Mouse (Mus musculus) midbrain, embryonic 10.5 days (tissue): Measurements from ENCODE around the gene Nek11. TPM values are rescaled to one million over a fixed set of nuclear protein-coding genes. Genes with fewer than 3 reads are reported as not detected.
"Not testable (repeated sequence)": the region's sequence is repeated elsewhere in the genome, so short reads cannot be mapped to it uniquely, and the experiment has no call there.

Experiments used
- DNase-seq: peaks from one replicate; pipeline ENCODE4 v3.0.0-alpha.2; 2017; ENCODE audit warnings: low spot score
- H3K27ac ChIP-seq: fragments of 300-500 bp; sonication (generic); replicated peaks from 2 replicates; pipeline ENCODE4 v1.5.1; 2016; ENCODE audit warnings: mild to moderate bottlenecking
- H3K27me3 ChIP-seq: fragments of 300-500 bp; sonication (generic); 2 replicates; pipeline ENCODE4 v1.6.1; 2016; ENCODE audit warnings: low read depth, mild to moderate bottlenecking; ENCODE audit not compliant: poor library complexity, severe bottlenecking
- H3K36me3 ChIP-seq: fragments of 300-500 bp; sonication (generic); 2 replicates; pipeline ENCODE4 v1.6.1; 2016; ENCODE audit warnings: mild to moderate bottlenecking, moderate library complexity
- H3K4me1 ChIP-seq: fragments of 300-500 bp; sonication (generic); 2 replicates; pipeline ENCODE4 v1.6.1; 2016
- H3K4me3 ChIP-seq: fragments of 300-500 bp; sonication (generic); 2 replicates; pipeline ENCODE4 v1.5.1; 2016; ENCODE audit warnings: mild to moderate bottlenecking, moderate library complexity
- H3K9me3 ChIP-seq: fragments of 300-500 bp; sonication (generic); replicated peaks from 2 replicates; pipeline ENCODE4 v1.6.1; 2016; ENCODE audit warnings: mild to moderate bottlenecking
- WGBS: fragments of 180-500 bp; shearing (Covaris S2); methylation state at CpG from one replicate; pipeline ENCODE4 v1.1.7; 2016; 5-methylcytosine and 5-hydroxymethylcytosine counted together
- polyA plus RNA-seq: library from polyadenylated mRNA; unstranded; fragments of >200 nt; fragmentation: Nextera tagmentation; extraction: Ambion mirVana; gene quantifications from 2 replicates; pipeline ENCODE4 v1.2.1, GENCODE M21; 2016

Nek11 gene
- polyA plus RNA-seq, 1 experiment from 2014 or later, result 0.44 TPM

- 35% methylated on average over 5 of the region's 5 CpGs for WGBS
- H3K36me3 ChIP-seq, result no peaks in the 10 kb centered on the region
- H3K4me3 ChIP-seq, result no peak overlapping the region
- peaks cover 3% of the 10 kb centered on the region; the same call in 1 of the 2 replicates for H3K9me3 ChIP-seq
- H3K27ac ChIP-seq, result no peak overlapping the region
- no peaks in the 10 kb centered on the region for H3K27me3 ChIP-seq
- peak; percentile 33 for DNase-seq
- no peaks in the 10 kb centered on the region for H3K4me1 ChIP-seq
Measured at GRCm38 (mm10) chr9:105244024-105244423, 151.3 kb downstream of the Nek11 start.

- Histone ChIP-seq H3K27me3 (no peaks in the 10 kb centered on the region), H3K4me3 (no peak overlapping the region), H3K36me3 (no peaks in the 10 kb centered on the region), H3K4me1 (no peaks in the 10 kb centered on the region), H3K27ac (no peak overlapping the region), H3K9me3 (no peaks in the 10 kb centered on the region)
- DNase-seq, result no peak
- WGBS, result 61% methylated on average over 4 of the region's 4 CpGs
Measured at GRCm38 (mm10) chr9:105214434-105214833, 180.9 kb downstream of the Nek11 start.

- Histone ChIP-seq H3K27ac (no peak overlapping the region), H3K4me1 (no peaks in the 10 kb centered on the region), H3K27me3 (no peaks in the 10 kb centered on the region), H3K4me3 (no peak overlapping the region), H3K36me3 (no peaks in the 10 kb centered on the region), H3K9me3 (no peaks in the 10 kb centered on the region)
- 46% methylated on average over 1 of the region's 1 CpGs for WGBS
- no peak for DNase-seq
Measured at GRCm38 (mm10) chr9:105200305-105200704, 195.0 kb downstream of the Nek11 start.

DNA sequence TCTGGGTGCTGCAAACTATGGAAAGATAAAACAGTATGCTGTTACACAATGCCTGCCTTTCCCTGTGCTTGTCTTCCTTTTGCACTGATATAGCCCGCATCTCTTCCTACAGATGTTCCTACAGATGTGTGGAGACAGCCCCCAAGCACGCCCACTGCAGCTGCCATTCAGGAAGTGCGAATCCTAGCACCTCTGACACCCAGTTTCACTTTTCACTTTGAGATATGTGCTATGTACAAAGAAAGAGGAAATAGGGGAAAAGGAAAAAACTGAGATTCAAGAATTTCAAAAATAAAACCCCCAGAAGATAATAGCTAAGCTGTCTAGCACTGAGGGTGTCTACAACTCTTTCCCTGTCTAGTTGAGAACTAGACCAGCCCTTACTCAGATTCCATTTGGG lies 208.6 kb downstream of the Nek11 start:
- H3K9me3 ChIP-seq, result no peaks in the 10 kb centered on the region
- DNase-seq, result no peak
- no peaks in the 10 kb centered on the region for H3K4me1 ChIP-seq
- WGBS, result 78% methylated on average over 3 of the region's 3 CpGs
- no peaks in the 10 kb centered on the region for H3K36me3 ChIP-seq
- H3K27me3 ChIP-seq, result no peaks in the 10 kb centered on the region
- no peak overlapping the region for H3K27ac ChIP-seq
- H3K4me3 ChIP-seq, result no peak overlapping the region

- WGBS, result 81% methylated on average over 3 of the region's 3 CpGs
- Histone ChIP-seq H3K4me1 (no peaks in the 10 kb centered on the region), H3K36me3 (no peaks in the 10 kb centered on the region), H3K4me3 (no peak overlapping the region), H3K9me3 (no peaks in the 10 kb centered on the region), H3K27ac (no peak overlapping the region), H3K27me3 (no peaks in the 10 kb centered on the region)
- no peak for DNase-seq
Measured at GRCm38 (mm10) chr9:105182392-105182791, 212.9 kb downstream of the Nek11 start.

DNA sequence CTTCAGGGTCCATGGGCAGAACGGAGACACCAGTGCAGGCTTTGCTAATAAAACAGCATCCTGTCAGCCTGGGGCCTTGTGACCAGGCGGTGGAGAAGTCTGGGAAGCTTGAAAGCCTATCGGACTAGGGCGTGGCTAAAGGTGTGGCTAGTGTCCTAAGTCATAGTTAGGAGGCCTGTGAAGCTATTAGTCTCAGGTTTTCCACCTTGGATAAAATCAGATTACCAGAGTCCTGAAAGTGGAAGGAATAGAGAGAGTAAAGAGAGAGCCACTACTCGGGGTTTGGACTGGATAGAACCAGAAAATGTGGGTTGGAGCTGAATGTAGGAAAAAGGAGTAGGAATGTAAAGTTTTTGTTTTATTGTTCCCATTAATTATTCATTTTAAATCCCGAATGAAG lies 250.3 kb downstream of the Nek11 start, which contains the start of gene 1700080E11Rik:
Gene 1700080E11Rik, minus strand, starts transcription at position 101 of the 400 bp plus-strand sequence.
- Histone ChIP-seq H3K4me3 (no peak within 1 kb of the TSS), H3K27me3 (no peaks in the 10 kb centered on the region), H3K36me3 (no peaks in the 10 kb centered on the region), H3K27ac (no peak within 1 kb of the TSS), H3K9me3 (no peaks in the 10 kb centered on the region), H3K4me1 (no peaks in the 10 kb centered on the region)
- WGBS, result 85% methylated on average over 6 of the region's 6 CpGs
- no peak for DNase-seq

- no peaks in the 10 kb centered on the region for H3K27me3 ChIP-seq
- no peaks in the 10 kb centered on the region for H3K4me1 ChIP-seq
- H3K27ac ChIP-seq, result no peak overlapping the region
- H3K4me3 ChIP-seq, result no peak overlapping the region
- no peak for DNase-seq
- 87% methylated on average over 6 of the region's 6 CpGs for WGBS
- no peaks in the 10 kb centered on the region for H3K36me3 ChIP-seq
- no peaks in the 10 kb centered on the region for H3K9me3 ChIP-seq
Measured at GRCm38 (mm10) chr9:105139204-105139603, 256.1 kb downstream of the Nek11 start.

DNA sequence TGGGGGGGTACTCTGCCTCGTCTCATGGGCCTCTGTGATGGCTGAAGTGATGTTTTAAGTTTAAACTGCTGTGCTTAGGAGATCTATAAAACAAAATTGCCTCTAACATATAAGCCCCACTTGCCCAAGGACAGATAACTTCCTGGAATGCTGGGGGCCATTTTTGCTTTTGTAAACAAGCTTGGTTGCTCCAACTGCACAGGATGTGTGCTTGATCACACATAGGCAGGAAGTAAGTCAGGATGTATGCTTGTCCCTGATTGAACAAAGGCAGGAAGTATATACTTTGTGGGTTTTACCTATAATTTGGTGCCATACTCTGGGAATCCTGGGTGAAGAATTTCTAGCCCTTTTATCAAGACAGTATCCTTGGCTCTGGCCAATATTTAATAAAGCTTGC lies 258.9 kb downstream of the Nek11 start:
- no peaks in the 10 kb centered on the region for H3K9me3 ChIP-seq
- no peak overlapping the region for H3K27ac ChIP-seq
- no peaks in the 10 kb centered on the region for H3K36me3 ChIP-seq
- WGBS, result 38% methylated on average over 1 of the region's 1 CpGs
- H3K27me3 ChIP-seq, result no peaks in the 10 kb centered on the region
- DNase-seq, result no peak
- H3K4me1 ChIP-seq, result peaks cover 6% of the 10 kb centered on the region
- H3K4me3 ChIP-seq, result no peak overlapping the region

DNA sequence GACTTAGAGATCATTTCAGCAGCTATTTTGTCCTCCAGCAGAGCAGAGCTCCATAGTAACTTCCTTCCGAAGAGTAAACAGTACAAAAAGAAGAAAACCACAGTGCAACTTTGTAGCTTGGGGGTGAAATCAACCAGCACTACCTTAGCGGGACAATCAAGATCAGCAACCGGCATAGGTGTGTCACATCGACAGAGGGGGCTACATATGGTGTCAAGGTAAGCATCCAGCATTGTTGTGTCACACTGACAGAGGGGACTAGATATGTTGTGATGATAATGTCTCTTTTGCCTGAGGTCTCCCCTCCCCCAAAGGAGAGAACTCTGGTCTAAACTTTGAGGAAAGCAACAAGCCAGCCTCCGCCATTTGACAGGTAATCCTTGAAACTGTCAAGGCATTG lies 260.8 kb downstream of the Nek11 start:
- H3K9me3 ChIP-seq, result no peaks in the 10 kb centered on the region
- no peak overlapping the region for H3K4me3 ChIP-seq
- 88% methylated on average over 5 of the region's 5 CpGs for WGBS
- no peak for DNase-seq
- no peak overlapping the region for H3K27ac ChIP-seq
- no peaks in the 10 kb centered on the region for H3K27me3 ChIP-seq
- peaks cover 17% of the 10 kb centered on the region for H3K4me1 ChIP-seq
- H3K36me3 ChIP-seq, result no peaks in the 10 kb centered on the region

DNA sequence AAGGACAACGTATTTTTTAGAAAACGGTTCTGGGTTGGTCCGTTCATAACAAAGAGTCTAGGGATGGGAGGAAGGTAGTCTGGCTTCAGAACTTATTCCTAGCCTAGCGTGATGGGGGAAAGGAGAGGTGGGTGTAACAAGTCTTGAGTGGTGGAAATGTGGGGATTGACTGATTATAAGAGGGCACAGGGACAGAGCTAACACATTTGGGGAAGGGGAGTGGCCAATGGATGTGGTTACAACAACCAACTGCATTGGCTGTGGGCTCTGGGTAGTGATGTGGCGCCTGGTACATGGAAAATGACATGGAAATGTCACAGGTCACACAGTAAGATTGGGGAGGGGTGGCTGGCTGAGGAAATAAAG lies 263.3 kb downstream of the Nek11 start:
- DNase-seq, result no peak
- peak overlapping the region; percentile 90 for H3K27ac ChIP-seq
- H3K4me1 ChIP-seq, result peaks cover 17% of the 10 kb centered on the region
- 28% methylated on average over 5 of the region's 5 CpGs for WGBS
- H3K27me3 ChIP-seq, result no peaks in the 10 kb centered on the region
- no peaks in the 10 kb centered on the region for H3K9me3 ChIP-seq
- no peaks in the 10 kb centered on the region for H3K36me3 ChIP-seq
- H3K4me3 ChIP-seq, result peak overlapping the region; percentile 83

DNA sequence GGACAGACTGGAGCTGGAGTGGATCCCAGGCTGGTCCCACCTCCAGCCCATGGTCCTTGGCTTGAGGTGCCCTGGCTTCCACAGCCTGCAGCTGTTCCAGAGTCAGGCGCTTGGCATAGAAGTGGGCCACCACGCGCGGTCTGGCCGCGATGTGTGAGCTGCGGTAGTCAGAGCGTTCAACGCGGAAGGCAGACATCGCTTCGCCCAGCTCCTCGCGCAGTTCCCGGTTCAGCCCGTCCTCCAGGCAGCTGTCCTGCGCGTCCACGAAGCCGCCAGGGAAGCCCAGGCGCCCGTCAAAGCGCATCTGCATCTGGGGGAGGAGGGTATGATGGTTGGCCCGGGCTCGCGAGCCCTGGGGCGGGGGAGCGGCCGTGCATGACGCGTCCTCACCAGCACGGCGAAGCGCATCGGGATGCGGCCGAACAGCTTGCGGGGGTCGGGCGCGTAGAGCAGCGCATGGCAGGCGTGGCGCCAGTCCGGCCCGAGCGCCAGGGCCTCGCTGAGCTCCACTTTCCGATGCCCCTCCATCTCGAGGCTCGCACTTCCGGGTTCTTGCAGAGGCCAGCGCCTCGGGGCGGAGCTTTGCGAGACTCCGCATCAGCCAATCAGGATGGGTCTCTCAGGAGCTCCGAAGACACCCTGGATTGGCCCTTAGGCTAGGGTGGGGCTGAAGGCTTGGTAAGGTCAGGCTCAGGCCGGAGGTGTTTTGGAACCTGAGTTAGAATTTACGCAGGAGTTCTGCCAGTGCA lies 263.9 kb downstream of the Nek11 start, which contains the start of gene Nudt16:
Gene Nudt16, minus strand, starts transcription at position 572 of the 749 bp plus-strand sequence.
- H3K9me3 ChIP-seq, result no peaks in the 10 kb centered on the region
- peak within 1 kb of the TSS; percentile 90 for H3K27ac ChIP-seq
- no peaks in the 10 kb centered on the region for H3K36me3 ChIP-seq
- H3K4me3 ChIP-seq, result peak within 1 kb of the TSS; percentile 83
- DNase-seq, result peak; percentile 91
- no peaks in the 10 kb centered on the region for H3K27me3 ChIP-seq
- under 1% methylated on average over 60 of the region's 60 CpGs for WGBS
- H3K4me1 ChIP-seq, result peaks cover 17% of the 10 kb centered on the region

DNA sequence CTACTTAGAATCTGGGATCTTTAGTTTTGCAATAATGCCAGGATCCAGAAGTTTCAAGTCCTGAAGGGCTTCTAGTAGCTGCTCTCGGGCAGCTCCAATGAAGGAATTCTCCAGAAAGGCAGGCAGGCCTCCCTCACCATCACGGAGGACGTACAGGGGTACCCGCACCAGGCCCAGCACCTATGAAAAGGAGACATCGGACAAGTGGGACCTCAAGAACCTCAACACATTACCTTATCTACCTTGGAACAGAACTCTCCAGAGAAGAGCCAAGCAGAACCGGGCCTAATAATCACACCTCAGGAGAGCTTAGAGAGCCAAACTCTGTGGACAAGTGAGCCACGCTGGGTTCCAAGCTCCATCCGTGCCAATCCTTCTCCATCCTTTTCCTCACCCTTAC lies 265.0 kb downstream of the Nek11 start:
- Histone ChIP-seq H3K27me3 (no peaks in the 10 kb centered on the region), H3K4me3 (peak overlapping the region; percentile 83; the same call in 1 of the 2 replicates), H3K4me1 (peaks cover 17% of the 10 kb centered on the region), H3K27ac (no peak overlapping the region), H3K9me3 (no peaks in the 10 kb centered on the region), H3K36me3 (no peaks in the 10 kb centered on the region)
- WGBS, result 93% methylated on average over 8 of the region's 8 CpGs
- no peak for DNase-seq

DNA sequence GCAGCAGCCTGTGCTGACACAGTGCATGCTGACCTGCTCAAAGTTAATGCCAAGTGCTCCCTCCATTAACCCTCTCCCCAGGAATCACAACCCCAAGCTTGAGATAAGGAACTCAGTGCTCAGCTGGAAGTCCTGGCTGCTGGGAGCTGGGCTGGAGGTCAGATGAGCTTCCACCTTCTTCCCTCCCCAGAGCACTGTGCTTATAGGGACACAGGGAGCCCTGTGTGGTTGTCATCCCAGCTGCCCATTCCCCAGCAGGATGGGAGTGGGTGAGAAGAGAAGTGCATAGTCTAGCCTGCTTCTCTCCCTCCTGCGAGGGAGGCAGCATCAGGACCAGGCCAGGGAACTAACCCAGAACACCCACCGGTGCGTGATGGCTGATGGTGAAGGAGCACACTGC lies 270.1 kb downstream of the Nek11 start:
- H3K27me3 ChIP-seq, H3K9me3 ChIP-seq, H3K27ac ChIP-seq, DNase-seq, H3K36me3 ChIP-seq, H3K4me1 ChIP-seq, H3K4me3 ChIP-seq: not testable (repeated sequence)
- 84% methylated on average over 3 of the region's 3 CpGs for WGBS
